Mouse (Mus musculus): ENCODE measurements around the gene Gm3435.
"Not testable (repeated sequence)": the region's sequence is repeated elsewhere in the genome, so short reads cannot be mapped to it uniquely, and the experiment has no call there.

DNA sequence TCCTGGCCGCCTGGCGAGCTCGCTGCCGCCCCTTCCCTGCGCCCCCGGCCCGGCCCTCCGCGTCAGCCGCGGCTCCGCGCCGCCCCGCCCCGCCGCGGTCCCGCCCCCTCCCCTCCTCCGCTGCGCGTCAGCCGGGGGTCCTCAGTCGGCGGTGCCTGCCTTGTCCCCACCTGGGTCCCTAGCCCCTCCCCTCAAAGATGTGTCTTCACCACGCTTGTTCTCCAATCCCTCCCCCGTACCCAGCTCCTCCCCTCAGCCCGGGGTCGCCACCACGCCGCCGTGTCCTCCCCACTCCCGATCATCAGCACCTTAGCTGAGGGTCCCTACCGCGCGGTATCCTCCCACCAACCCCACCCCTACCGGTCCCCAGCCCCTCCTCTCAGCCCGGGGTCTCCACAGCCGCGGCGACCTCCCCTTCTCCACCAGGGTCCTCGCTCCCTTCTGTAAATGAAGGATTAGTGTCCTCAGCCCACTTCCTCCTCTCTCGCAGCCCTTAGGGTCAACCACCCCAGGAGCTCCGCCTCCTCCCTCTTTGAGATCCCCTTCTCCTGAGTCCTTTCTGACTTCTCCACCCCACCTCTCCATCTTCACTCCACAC lies 48.3 kb upstream of the Gm3435 start:
- not testable (repeated sequence) for TF ChIP-seq CTCF (IDR thresholded peaks at IDR 0.05; ENCODE audit: control insufficient read depth, insufficient read depth, insufficient read length); USF1 (IDR thresholded peaks at IDR 0.05; ENCODE audit: low read depth)

All from C2C12 (cell line).